Mouse (Mus musculus) frontal cortex, postnatal 36 days (tissue): ENCODE results near the gene Mmp27.

Source experiments
- DNase-seq, 2 experiments: peaks; one replicate each; pipeline ENCODE4 v3.0.0; 2022; ENCODE audit warnings: low spot score in 2 of 2

Mmp27 gene

DNA sequence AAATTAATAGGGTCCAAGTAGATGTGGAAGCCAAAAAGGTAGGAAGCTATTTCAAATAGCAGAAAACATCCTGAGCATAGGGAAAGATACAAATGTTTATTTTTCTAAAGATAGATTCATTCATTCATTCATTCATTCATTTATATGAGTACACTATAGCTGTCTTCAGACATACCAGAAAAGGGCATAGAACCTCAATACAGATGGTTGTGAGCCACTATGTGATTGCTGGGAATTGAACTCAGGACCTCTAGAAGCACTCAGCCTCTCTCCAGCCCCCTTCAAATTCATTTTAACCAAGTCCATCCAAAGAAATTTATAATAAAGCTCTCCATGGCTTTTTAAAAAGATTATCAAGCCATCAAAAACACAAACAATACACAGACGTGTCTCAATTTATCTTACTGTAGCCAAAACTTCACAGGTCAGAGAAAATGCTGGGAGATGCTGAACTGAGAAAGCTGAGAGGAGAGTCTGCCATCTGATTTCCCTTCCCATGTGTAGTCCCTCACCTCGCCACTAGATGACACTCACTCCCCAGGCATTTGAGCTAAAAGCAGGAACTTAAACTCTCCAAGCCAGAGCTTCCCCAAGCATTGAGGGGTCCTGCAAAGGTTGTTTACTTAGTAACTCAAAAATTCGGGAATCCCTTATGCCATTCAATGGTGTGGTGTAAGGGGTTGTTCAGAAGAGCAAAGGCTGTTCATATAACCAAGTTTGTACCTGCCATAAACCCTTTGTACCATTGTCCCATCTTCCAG, 32.0 kb downstream of the Mmp27 start:
- DNase-seq: peak; percentile 75 to 80

GRCm38 (mm10) chr9:7604005-7604404, 32.8 kb downstream of the Mmp27 start:
- DNase-seq: no peak

DNA sequence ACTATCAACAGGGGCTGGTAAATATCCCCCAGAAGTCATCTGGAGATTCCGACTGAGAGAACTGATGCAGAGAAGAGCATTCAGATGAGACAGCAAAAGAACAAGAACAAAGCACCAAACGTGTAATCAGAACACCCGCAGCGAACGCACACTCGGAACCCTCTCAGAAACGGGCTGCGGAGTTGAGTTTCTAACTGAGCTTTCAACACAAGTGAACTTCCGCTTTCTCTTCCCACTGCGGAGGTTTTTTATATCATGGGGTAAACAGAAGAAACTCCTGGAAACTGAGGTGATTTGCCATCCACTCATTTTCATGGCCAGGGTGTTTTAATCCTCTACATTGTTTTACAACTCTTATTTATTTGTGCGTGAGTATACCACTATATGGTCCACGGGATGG, 34.4 kb downstream of the Mmp27 start:
- no peak for DNase-seq

GRCm38 (mm10) chr9:7622582-7622981, 51.4 kb downstream of the Mmp27 start:
- no peak for DNase-seq

DNA sequence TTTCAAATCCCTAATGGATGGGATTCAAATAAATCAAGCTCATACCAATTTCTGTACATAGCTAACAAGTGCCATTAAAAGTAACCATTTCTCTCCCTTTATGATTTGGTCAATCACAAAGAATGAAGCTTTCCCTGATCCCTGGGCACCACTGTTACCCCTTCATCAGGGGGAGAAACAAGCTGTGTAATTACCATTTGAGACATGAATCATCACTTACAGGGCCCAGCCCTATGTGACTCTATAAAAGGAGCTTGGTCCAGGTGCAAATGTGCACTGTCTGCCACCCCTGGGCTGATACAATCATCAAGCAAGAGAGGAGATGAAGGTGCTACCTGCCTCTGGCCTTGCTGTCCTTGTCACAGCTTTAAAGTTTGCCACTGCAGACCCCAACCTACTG, 56.7 kb downstream of the Mmp27 start, which contains the start of gene Mmp20:
TSS of gene Mmp20 (plus strand) at position 301 of the 400 bp plus-strand sequence.
- DNase-seq: no peak
